Mouse (Mus musculus): ENCODE data around the gene Rab12.

The Rab12 gene

GRCm38 (mm10) chr17:66447978-66448377, 71.6 kb downstream of the Rab12 start:
- DNase-seq, result no peak

DNA sequence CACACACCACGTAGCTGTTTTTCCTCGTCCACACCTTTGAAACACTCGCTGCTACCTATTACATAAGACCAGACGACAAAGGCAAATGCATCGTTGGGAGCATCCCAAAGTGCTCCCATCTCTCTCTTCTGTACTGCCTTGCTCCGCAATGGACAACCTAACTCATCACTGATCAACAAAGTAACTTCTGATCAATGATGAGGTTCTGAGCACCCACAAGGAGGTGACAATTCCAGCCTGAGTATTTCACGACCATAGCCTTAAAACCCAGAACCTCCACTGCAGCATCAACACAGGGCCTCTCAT, 72.6 kb downstream of the Rab12 start:
- no peak for DNase-seq

DNA sequence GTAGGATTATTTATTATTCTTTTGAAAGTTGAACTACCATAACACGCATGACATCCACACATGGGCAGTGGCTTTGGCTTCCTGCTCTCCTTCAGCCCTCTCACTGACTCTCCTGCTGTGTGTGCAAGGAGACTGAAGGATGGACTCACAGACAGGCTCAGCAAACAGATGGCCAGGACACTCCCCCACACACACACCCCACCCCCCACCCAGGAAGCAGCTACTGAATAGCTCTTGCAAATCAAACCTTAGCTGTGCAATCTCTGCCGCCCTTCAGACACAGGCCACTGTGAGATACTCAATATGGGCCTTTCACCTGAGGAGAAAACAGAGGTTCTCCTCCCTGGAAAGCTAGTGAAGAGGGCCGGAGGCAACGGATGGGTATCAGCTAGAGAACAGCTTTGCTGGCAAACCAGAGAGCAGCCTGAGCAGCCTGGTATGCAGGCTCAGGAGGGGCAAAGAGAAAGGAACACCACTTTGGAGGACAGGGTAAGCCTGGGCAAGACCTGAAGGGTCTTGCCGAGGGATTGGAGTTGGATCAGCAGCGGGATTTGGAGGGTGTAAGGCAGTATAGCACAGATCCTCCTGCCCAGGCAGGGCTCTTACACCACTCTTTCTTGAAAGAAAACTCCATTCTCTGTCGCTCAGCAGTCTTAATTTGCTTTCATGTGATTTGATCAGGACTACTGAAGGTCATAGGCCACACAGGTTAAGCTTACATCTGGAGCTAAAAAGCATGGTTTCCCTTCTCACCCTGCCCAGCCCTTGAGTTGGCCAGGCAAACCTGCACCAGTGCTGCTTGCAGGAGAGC, 73.1 kb downstream of the Rab12 start:
- DNase-seq, result no peak

Data from liver (tissue).